Mouse (Mus musculus) induced T-regulatory cell, adult 2 months (primary cell): ENCODE results near the gene Hcst.

Experiments used
- DNase-seq: peaks from one replicate; pipeline ENCODE4 v3.0.0-alpha.2; 2012; ENCODE audit warnings: low read depth

The Hcst gene

GRCm38 (mm10) chr7:30431793-30432192 lies 12.1 kb upstream of the Hcst start:
- peak; percentile 90 for DNase-seq

- DNase-seq = peak; percentile 33
These were observed 10.5 kb upstream of the Hcst start for GRCm38 (mm10) chr7:30430191-30430590.

GRCm38 (mm10) chr7:30429327-30429726 lies 9.7 kb upstream of the Hcst start:
- peak; percentile 51 for DNase-seq

- DNase-seq = peak; percentile 89
These were observed 3.5 kb upstream of the Hcst start for GRCm38 (mm10) chr7:30423071-30423641.

GRCm38 (mm10) chr7:30422560-30422959 lies 2.9 kb upstream of the Hcst start:
- DNase-seq = no peak

GRCm38 (mm10) chr7:30421890-30422435 lies 2.3 kb upstream of the Hcst start:
- peak; percentile 98 for DNase-seq

- peak; percentile 97 for DNase-seq
These were observed 1.7 kb upstream of the Hcst start, which contains the start of gene Nfkbid for GRCm38 (mm10) chr7:30421175-30421889. Nfkbid (plus strand) TSS chr7:30421732.

GRCm38 (mm10) chr7:30420673-30421072 lies 1.0 kb upstream of the Hcst start:
- no peak for DNase-seq

- peak; percentile 77 for DNase-seq
These were observed 1.8 kb downstream of the Hcst start for GRCm38 (mm10) chr7:30417856-30418255.

- DNase-seq = no peak
These were observed 6.1 kb downstream of the Hcst start, which contains the start of gene Tyrobp for GRCm38 (mm10) chr7:30413596-30413995. Tyrobp (plus strand) TSS chr7:30413760.

GRCm38 (mm10) chr7:30412735-30413147 lies 6.9 kb downstream of the Hcst start:
- DNase-seq = no peak

- peak; percentile 4 for DNase-seq
These were observed 8.6 kb downstream of the Hcst start for GRCm38 (mm10) chr7:30411023-30411422.

- peak; percentile 48 for DNase-seq
These were observed 9.9 kb downstream of the Hcst start for GRCm38 (mm10) chr7:30409789-30410188.

GRCm38 (mm10) chr7:30408639-30409038 lies 11.0 kb downstream of the Hcst start:
- DNase-seq = no peak

- peak; percentile 62 for DNase-seq
These were observed 17.3 kb downstream of the Hcst start for GRCm38 (mm10) chr7:30402343-30402742.

GRCm38 (mm10) chr7:30399671-30400070 lies 20.0 kb downstream of the Hcst start:
- DNase-seq = no peak

- peak; percentile 80 for DNase-seq
These were observed 24.8 kb downstream of the Hcst start for GRCm38 (mm10) chr7:30394871-30395270.

GRCm38 (mm10) chr7:30394379-30394778 lies 25.3 kb downstream of the Hcst start:
- peak; percentile 94 for DNase-seq

- DNase-seq = peak; percentile 65
These were observed 26.0 kb downstream of the Hcst start for GRCm38 (mm10) chr7:30393631-30394030.

GRCm38 (mm10) chr7:30392746-30393520 lies 26.7 kb downstream of the Hcst start:
- peak; percentile 69 for DNase-seq

GRCm38 (mm10) chr7:30384106-30384505 lies 35.5 kb downstream of the Hcst start:
- no peak for DNase-seq

- no peak for DNase-seq
These were observed 39.6 kb downstream of the Hcst start for GRCm38 (mm10) chr7:30380061-30380460.
